Mouse (Mus musculus) MEL (cell line): ENCODE data around the gene Prcd. TPM values are rescaled to one million over a fixed set of nuclear protein-coding genes. Genes with fewer than 3 reads are reported as not detected.
A peak's percentile ranks its signal among the peaks of the same experiment; 100 is the strongest.
"Not testable (repeated sequence)": the region's sequence is repeated elsewhere in the genome, so short reads cannot be mapped to it uniquely, and the experiment has no call there.

Source experiments
- DNase-seq: peaks from one replicate; pipeline ENCODE4 v3.0.0; 2011; ENCODE audit warnings: low read depth, low spot score
- H3K27ac ChIP-seq: 2 replicates; pipeline ENCODE4 v1.5.1; 2012; ENCODE audit warnings: low read depth, mild to moderate bottlenecking, control low read depth, low read length, moderate library complexity; ENCODE audit not compliant: control insufficient read depth
- H3K27me3 ChIP-seq, 2 experiments: fragments of 150-350 bp in 1 of 2; sonication (generic) in 1 of 2; 2 replicates each; pipeline ENCODE4 v1.6.1; 2012; ENCODE audit warnings: low read length in 2 of 2, mild to moderate bottlenecking in 2 of 2, improper control_type of control experiment in 1 of 2, moderate library complexity in 1 of 2; ENCODE audit not compliant: insufficient read depth in 2 of 2, control insufficient read depth in 1 of 2
- H3K36me3 ChIP-seq, 2 experiments: 2 replicates each; pipeline ENCODE4 v1.6.1; 2012 to 2014; ENCODE audit warnings: low read length in 2 of 2, improper control_type of control experiment in 1 of 2, inconsistent platforms in 1 of 2, mild to moderate bottlenecking in 1 of 2; ENCODE audit not compliant: insufficient read depth in 2 of 2, control insufficient read depth in 1 of 2
- H3K4me1 ChIP-seq, 2 experiments: fragments of 150-350 bp in 1 of 2; sonication (generic) in 1 of 2; 2 replicates each; pipeline ENCODE4 v1.6.1; 2012; ENCODE audit warnings: low read length in 2 of 2, improper control_type of control experiment in 1 of 2, mild to moderate bottlenecking in 1 of 2; ENCODE audit not compliant: insufficient read depth in 2 of 2, control insufficient read depth in 1 of 2
- H3K4me3 ChIP-seq, 2 experiments: fragments of 150-350 bp in 1 of 2; sonication (generic) in 1 of 2; 2 replicates each; pipeline ENCODE4 v1.5.1; 2012; ENCODE audit warnings: low read depth in 2 of 2, low read length in 2 of 2, mild to moderate bottlenecking in 2 of 2, moderate library complexity in 2 of 2, control low read depth in 1 of 2, improper control_type of control experiment in 1 of 2; ENCODE audit not compliant: control insufficient read depth in 1 of 2, insufficient read depth in 1 of 2
- H3K79me2 ChIP-seq: 2 replicates; pipeline ENCODE4 v1.6.1; 2012; ENCODE audit warnings: mild to moderate bottlenecking, low read length, moderate library complexity; ENCODE audit not compliant: control insufficient read depth, poor library complexity, insufficient read depth
- H3K9ac ChIP-seq: 2 replicates; pipeline ENCODE4 v1.6.1; 2012; ENCODE audit warnings: low read depth, mild to moderate bottlenecking, control low read depth, low read length, moderate library complexity; ENCODE audit not compliant: control insufficient read depth, poor library complexity, severe bottlenecking
- H3K9me3 ChIP-seq: fragments of 150-350 bp; sonication (generic); replicated peaks from 2 replicates; pipeline ENCODE4 v1.6.1; 2012; ENCODE audit warnings: mild to moderate bottlenecking, low read length, improper control_type of control experiment, moderate library complexity; ENCODE audit not compliant: insufficient read depth
- BHLHE40 ChIP-seq: IDR thresholded peaks from 2 replicates; pipeline ENCODE4 v1.6.1; 2012; ENCODE audit warnings: low read depth, mild to moderate bottlenecking, inconsistent platforms, low read length, improper control_type of control experiment, borderline replicate concordance
- CHD1 ChIP-seq: IDR thresholded peaks from 2 replicates; pipeline ENCODE4 v1.6.1; 2012; ENCODE audit warnings: low read depth, mild to moderate bottlenecking, inconsistent platforms, low read length, improper control_type of control experiment
- EP300 ChIP-seq, 2 experiments: IDR thresholded peaks; 2 replicates each; pipeline ENCODE4 v1.6.1; 2011; ENCODE audit warnings: improper control_type of control experiment in 2 of 2, low read length in 2 of 2, low read depth in 1 of 2, mild to moderate bottlenecking in 1 of 2
- ETS1 ChIP-seq: IDR thresholded peaks from 2 replicates; pipeline ENCODE4 v1.6.1; 2012; ENCODE audit warnings: low read depth, mild to moderate bottlenecking, inconsistent platforms, low read length, improper control_type of control experiment, moderate library complexity
- GATA1 ChIP-seq: IDR thresholded peaks from 2 replicates; pipeline ENCODE4 v1.6.1; 2011; ENCODE audit warnings: low read depth, low read length, improper control_type of control experiment
- HCFC1 ChIP-seq: IDR thresholded peaks from 2 replicates; pipeline ENCODE4 v1.6.1; 2012; ENCODE audit warnings: low read depth, mild to moderate bottlenecking, inconsistent platforms, low read length, improper control_type of control experiment, moderate library complexity
- MAZ ChIP-seq: IDR thresholded peaks from 2 replicates; pipeline ENCODE4 v1.6.1; 2012; ENCODE audit warnings: low read depth, mild to moderate bottlenecking, inconsistent platforms, low read length, improper control_type of control experiment
- MEF2A ChIP-seq: IDR thresholded peaks from 2 replicates; pipeline ENCODE4 v1.6.1; 2014; ENCODE audit warnings: low read depth, mild to moderate bottlenecking, inconsistent platforms, low read length, improper control_type of control experiment; ENCODE audit not compliant: poor library complexity, insufficient replicate concordance, severe bottlenecking; ENCODE audit errors: extremely low read depth
- MYC ChIP-seq: IDR thresholded peaks from 2 replicates; pipeline ENCODE4 v1.6.1; 2011; ENCODE audit warnings: low read depth, mild to moderate bottlenecking, low read length, improper control_type of control experiment, moderate library complexity
- POLR2A ChIP-seq, 2 experiments: IDR thresholded peaks; 2 replicates each; pipeline ENCODE4 v1.6.1; 2011 to 2012; ENCODE audit warnings: low read length in 2 of 2, mild to moderate bottlenecking in 2 of 2, control low read depth in 1 of 2, improper control_type of control experiment in 1 of 2, low read depth in 1 of 2, moderate library complexity in 1 of 2; ENCODE audit not compliant: control insufficient read depth in 1 of 2, insufficient read depth in 1 of 2, poor library complexity in 1 of 2
- RCOR1 ChIP-seq: IDR thresholded peaks from 2 replicates; pipeline ENCODE4 v1.6.1; 2012; ENCODE audit warnings: low read depth, mild to moderate bottlenecking, inconsistent platforms, low read length, improper control_type of control experiment
- SIN3A ChIP-seq: IDR thresholded peaks from 2 replicates; pipeline ENCODE4 v1.6.1; 2012; ENCODE audit warnings: low read length, improper control_type of control experiment, inconsistent platforms
- TBP ChIP-seq: IDR thresholded peaks from 2 replicates; pipeline ENCODE4 v1.8.0; 2011; ENCODE audit warnings: low read depth, low read length, improper control_type of control experiment
- TCF12 ChIP-seq: IDR thresholded peaks from 2 replicates; pipeline ENCODE4 v1.6.1; 2014; ENCODE audit warnings: low read depth, mild to moderate bottlenecking, inconsistent platforms, low read length, improper control_type of control experiment, moderate library complexity
- polyA plus RNA-seq, 2 experiments: library from polyadenylated mRNA; stranded (reverse) in 1 of 2; unstranded in 1 of 2; fragments of >175 nt in 1 of 2; fragments of >200 nt in 1 of 2; gene quantifications; 2 replicates each; pipeline versions ENCODE4 v1.2.1 to v1.2.4; 2012; ENCODE audit warnings: low replicate concordance in 2 of 2, low read depth in 1 of 2; ENCODE audit not compliant: insufficient read length in 2 of 2, insufficient read depth in 1 of 2, missing spikeins in 1 of 2
- total RNA-seq: library from RNA; depleted of rRNA; stranded (reverse); fragments of 300-350 nt; gene quantifications from 2 replicates; pipeline ENCODE4 v1.2.3, GENCODE M21; 2012

The Prcd gene
- total and polyA plus RNA-seq, 3 experiments = 44.4 to 72.2 TPM; not detected in 1

- H3K27me3 ChIP-seq, H3K4me3 ChIP-seq, H3K79me2 ChIP-seq, H3K27ac ChIP-seq, H3K9ac ChIP-seq, H3K9me3 ChIP-seq: not testable (repeated sequence)
- DNase-seq = peak; percentile 76
- H3K4me1 ChIP-seq = peaks cover 2 to 10% of the 10 kb centered on the region in 2 experiments
- TF ChIP-seq ETS1 (peak; percentile 63; the same call in 1 of the 2 replicates), BHLHE40 (peak; percentile 49; the same call in 1 of the 2 replicates), TBP (peak; percentile 95), EP300 (IDR thresholded peaks at IDR 0.05; ENCODE audit: low read depth in 1 of 2, low read length in 2 of 2) (peak in 1 of 2 experiments; percentile 47; a peak in 3 of 4 replicates), RCOR1 (peak; percentile 58), SIN3A (peak; percentile 25; the same call in 1 of the 2 replicates), HCFC1 (0 out of 2 replicates have a peak, but pooled peaks have one; percentile 31), MYC (0 out of 2 replicates have a peak, but pooled peaks have one; percentile 30), TCF12 (peak; percentile 20; the same call in 1 of the 2 replicates), GATA1 (peak; percentile 75), MAZ (peak; percentile 53; the same call in 1 of the 2 replicates)
- H3K36me3 ChIP-seq = peaks cover 0 to 12% of the 10 kb centered on the region in 2 experiments; a peak in 2 of 4 replicates
Observed at GRCm38 (mm10) chr11:116667012-116667411, 13.7 kb downstream of the Prcd start.

DNA sequence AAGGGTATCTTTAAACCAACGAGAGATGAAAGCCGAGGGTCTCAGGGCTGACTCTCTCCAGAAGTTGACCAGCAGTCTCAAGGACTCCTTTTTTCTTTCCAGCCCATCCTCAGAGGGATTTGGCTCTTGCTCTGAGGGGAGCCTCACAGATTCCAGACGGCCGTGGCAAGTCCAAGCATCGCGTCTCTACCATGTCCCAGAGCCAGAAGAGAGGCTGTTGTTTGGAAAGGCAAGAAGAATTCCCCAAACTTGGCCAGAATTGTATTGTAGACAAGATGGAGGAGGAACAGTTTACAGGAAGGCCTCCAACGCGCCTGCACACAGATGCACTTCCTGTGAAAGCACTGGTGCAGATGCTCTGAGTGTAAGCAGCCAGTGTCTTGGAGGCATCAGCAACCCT, 14.6 kb downstream of the Prcd start:
- Histone ChIP-seq H3K9me3 (no peaks in the 10 kb centered on the region), H3K9ac (no peak overlapping the region), H3K4me3 (no peak overlapping the region), H3K27me3 (no peaks in the 10 kb centered on the region), H3K36me3 (peaks cover 0 to 14% of the 10 kb centered on the region in 2 experiments; a peak in 3 of 4 replicates), H3K79me2 (peaks cover 15% of the 10 kb centered on the region)
- DNase-seq = no peak
- TF ChIP-seq MEF2A = no peak
- no peak for TF ChIP-seq POLR2A (IDR thresholded peaks at IDR 0.05; ENCODE audit: control insufficient read depth in 1 of 2, insufficient read depth in 1 of 2, low read depth in 1 of 2, low read length in 2 of 2, poor library complexity in 1 of 2)
- no peak for TF ChIP-seq BHLHE40
- no peak for TF ChIP-seq CHD1
- TF ChIP-seq, all 39 proteins: peak for 0
- Histone ChIP-seq H3K27ac (no peak overlapping the region), H3K4me1 (peaks cover 2 to 12% of the 10 kb centered on the region in 2 experiments)
